Mouse (Mus musculus) bone marrow macrophage, adult 2 months (primary cell): ENCODE results near the gene Gm20388. TPM values are rescaled to one million over a fixed set of nuclear protein-coding genes. Genes with fewer than 3 reads are reported as not detected.

Experiments
- H3K27ac ChIP-seq: 2 replicates; pipeline ENCODE4 v1.5.1; 2012; ENCODE audit warnings: low read depth, low read length; ENCODE audit not compliant: insufficient read depth
- H3K4me1 ChIP-seq: 2 replicates; pipeline ENCODE4 v1.6.1; 2012; ENCODE audit warnings: low read length; ENCODE audit not compliant: control insufficient read depth, insufficient read depth
- H3K4me3 ChIP-seq: 2 replicates; pipeline ENCODE4 v1.5.1; 2012; ENCODE audit warnings: mild to moderate bottlenecking, low read length, moderate library complexity; ENCODE audit not compliant: insufficient read depth
- CTCF ChIP-seq: IDR thresholded peaks from 2 replicates; pipeline ENCODE4 v1.5.1; 2012; ENCODE audit warnings: low read depth, mild to moderate bottlenecking, low read length, moderate library complexity
- POLR2A ChIP-seq: IDR thresholded peaks from 2 replicates; pipeline ENCODE4 v1.6.1; 2012; ENCODE audit warnings: mild to moderate bottlenecking, low read depth, low read length, borderline replicate concordance
- polyA plus RNA-seq: library from polyadenylated mRNA; stranded (reverse); fragments of >200 nt; gene quantifications from 2 replicates; pipeline ENCODE4 v1.2.4, GENCODE M21; 2012; ENCODE audit not compliant: missing spikeins, insufficient read depth, insufficient read length

Gene Gm20388
- polyA plus RNA-seq, 1 experiment, result 32.7 TPM

GRCm38 (mm10) chr8:121628681-121629080, 1718.0 kb downstream of the Gm20388 start:
- no peak overlapping the region for H3K4me3 ChIP-seq
- H3K4me1 ChIP-seq, result peaks cover 35% of the 10 kb centered on the region
- TF ChIP-seq POLR2A, result no peak
- no peak for TF ChIP-seq CTCF
- H3K27ac ChIP-seq, result peak overlapping the region; percentile 65

GRCm38 (mm10) chr8:121631645-121632071, 1721.0 kb downstream of the Gm20388 start:
- peaks cover 59% of the 10 kb centered on the region for H3K4me1 ChIP-seq
- H3K27ac ChIP-seq, result peak overlapping the region; percentile 67
- TF ChIP-seq POLR2A (no peak), CTCF (no peak)
- no peak overlapping the region for H3K4me3 ChIP-seq

GRCm38 (mm10) chr8:121632401-121632800, 1721.8 kb downstream of the Gm20388 start:
- peak overlapping the region; percentile 67 for H3K27ac ChIP-seq
- no peak overlapping the region for H3K4me3 ChIP-seq
- H3K4me1 ChIP-seq, result peaks cover 63% of the 10 kb centered on the region
- TF ChIP-seq POLR2A, result no peak
- TF ChIP-seq CTCF, result 0 out of 2 replicates have a peak, but pooled peaks have one; percentile 7

GRCm38 (mm10) chr8:121635534-121635933, 1724.9 kb downstream of the Gm20388 start:
- Histone ChIP-seq H3K4me3 (no peak overlapping the region), H3K4me1 (peaks cover 79% of the 10 kb centered on the region), H3K27ac (peak overlapping the region; percentile 69)
- TF ChIP-seq CTCF, result no peak
- TF ChIP-seq POLR2A, result no peak

GRCm38 (mm10) chr8:121636180-121636579, 1725.5 kb downstream of the Gm20388 start:
- TF ChIP-seq POLR2A, result no peak
- no peak for TF ChIP-seq CTCF
- H3K4me3 ChIP-seq, result no peak overlapping the region
- H3K27ac ChIP-seq, result peak overlapping the region; percentile 69
- peaks cover 78% of the 10 kb centered on the region for H3K4me1 ChIP-seq

GRCm38 (mm10) chr8:121642804-121643203, 1732.2 kb downstream of the Gm20388 start:
- peak overlapping the region; percentile 76 for H3K27ac ChIP-seq
- peaks cover 70% of the 10 kb centered on the region for H3K4me1 ChIP-seq
- no peak overlapping the region for H3K4me3 ChIP-seq
- no peak for TF ChIP-seq POLR2A
- no peak for TF ChIP-seq CTCF

- TF ChIP-seq POLR2A (no peak), CTCF (no peak)
- Histone ChIP-seq H3K4me3 (peak overlapping the region; percentile 0; the same call in 1 of the 2 replicates), H3K27ac (peak overlapping the region; percentile 76), H3K4me1 (peaks cover 70% of the 10 kb centered on the region)
Measured at GRCm38 (mm10) chr8:121643384-121643783, 1732.7 kb downstream of the Gm20388 start.

GRCm38 (mm10) chr8:121647511-121648215, 1737.0 kb downstream of the Gm20388 start:
- Histone ChIP-seq H3K4me1 (peaks cover 63% of the 10 kb centered on the region), H3K27ac (no peak overlapping the region), H3K4me3 (no peak overlapping the region)
- TF ChIP-seq POLR2A (no peak), CTCF (no peak)

- Histone ChIP-seq H3K4me1 (peaks cover 58% of the 10 kb centered on the region), H3K4me3 (no peak overlapping the region), H3K27ac (no peak overlapping the region)
- no peak for TF ChIP-seq POLR2A
- TF ChIP-seq CTCF, result no peak
Measured at GRCm38 (mm10) chr8:121648451-121648850, 1737.8 kb downstream of the Gm20388 start.

GRCm38 (mm10) chr8:121649423-121649822, 1738.8 kb downstream of the Gm20388 start:
- no peak for TF ChIP-seq CTCF
- no peak for TF ChIP-seq POLR2A
- H3K4me1 ChIP-seq, result peaks cover 54% of the 10 kb centered on the region
- H3K4me3 ChIP-seq, result no peak overlapping the region
- no peak overlapping the region for H3K27ac ChIP-seq
